Mouse (Mus musculus) lung, embryonic 14.5 days (tissue): ENCODE results near the gene Fhit. TPM values are rescaled to one million over a fixed set of nuclear protein-coding genes. Genes with fewer than 3 reads are reported as not detected.

ENCODE experiments used
- ATAC-seq: fragments of 200-750 bp; cut with Nextera tagmentation; 2 replicates; pipeline ENCODE4 v1.8.0; 2017; ENCODE audit warnings: mild to moderate bottlenecking, moderate TSS enrichment, moderate library complexity; ENCODE audit not compliant: insufficient read depth
- DNase-seq: peaks from one replicate; pipeline ENCODE4 v3.0.0-alpha.2; 2015
- H3K27ac ChIP-seq: fragments of 300-500 bp; sonication (generic); 2 replicates; pipeline ENCODE4 v1.5.1; 2014; ENCODE audit warnings: low read depth, mild to moderate bottlenecking, moderate library complexity
- H3K27me3 ChIP-seq: fragments of 300-500 bp; sonication (generic); 2 replicates; pipeline ENCODE4 v1.6.1; 2014; ENCODE audit warnings: low read length, control low read depth; ENCODE audit not compliant: insufficient read depth
- H3K36me3 ChIP-seq: fragments of 300-500 bp; sonication (generic); 2 replicates; pipeline ENCODE4 v1.6.1; 2014; ENCODE audit warnings: control low read depth; ENCODE audit not compliant: insufficient read depth
- H3K4me1 ChIP-seq: fragments of 300-500 bp; sonication (generic); 2 replicates; pipeline ENCODE4 v1.6.1; 2014; ENCODE audit warnings: antibody characterized with exemption, control low read depth; ENCODE audit not compliant: insufficient read depth
- H3K4me2 ChIP-seq: fragments of 300-500 bp; sonication (generic); 2 replicates; pipeline ENCODE4 v1.6.1; 2014; ENCODE audit warnings: mild to moderate bottlenecking
- H3K4me3 ChIP-seq: fragments of 300-500 bp; sonication (generic); 2 replicates; pipeline ENCODE4 v1.5.1; 2014; ENCODE audit warnings: low read depth, low read length
- H3K9ac ChIP-seq: fragments of 300-500 bp; sonication (generic); 2 replicates; pipeline ENCODE4 v1.6.1; 2014
- H3K9me3 ChIP-seq: fragments of 300-500 bp; sonication (generic); 2 replicates; pipeline ENCODE4 v1.6.1; 2016; ENCODE audit warnings: low read depth, low read length, control low read depth
- CTCF ChIP-seq: IDR thresholded peaks from 2 replicates; pipeline ENCODE4 v1.5.1; 2016; ENCODE audit warnings: antibody characterized with exemption, low read depth
- WGBS: fragments of 180-500 bp; shearing (Covaris S2); extraction: QIAGEN DNeasy Blood & Tissue Kit; methylation state at CpG from one replicate; pipeline ENCODE4 v1.1.7; 2014; 5-methylcytosine and 5-hydroxymethylcytosine counted together
- polyA plus RNA-seq: library from polyadenylated mRNA; unstranded; fragments of >200 nt; fragmentation: Nextera tagmentation; extraction: Ambion mirVana; gene quantifications from 2 replicates; pipeline ENCODE4 v1.2.1, GENCODE M21; 2014

Fhit gene
- polyA plus RNA-seq, 1 experiment from 2014 or later: 5.3 TPM

GRCm38 (mm10) chr14:10836001-10836400 lies 325.8 kb downstream of the Fhit start:
- Histone ChIP-seq H3K27me3 (no peaks in the 10 kb centered on the region), H3K36me3 (no peaks in the 10 kb centered on the region), H3K4me3 (no peak overlapping the region), H3K27ac (no peak overlapping the region), H3K4me2 (no peak overlapping the region), H3K9ac (no peak overlapping the region), H3K9me3 (no peaks in the 10 kb centered on the region), H3K4me1 (no peaks in the 10 kb centered on the region)
- DNase-seq (no peak), ATAC-seq (no peak)
- no peak for TF ChIP-seq CTCF
- 42% methylated on average over 1 of the region's 1 CpGs for whole genome bisulfite sequencing

- WGBS: 58% methylated on average over 4 of the region's 4 CpGs
These were observed 337.0 kb downstream of the Fhit start for GRCm38 (mm10) chr14:10824819-10825218.

GRCm38 (mm10) chr14:10813551-10813950 lies 348.3 kb downstream of the Fhit start:
- H3K27ac ChIP-seq: no peak overlapping the region
- no peak overlapping the region for H3K4me2 ChIP-seq
- no peaks in the 10 kb centered on the region for H3K9me3 ChIP-seq
- no peak overlapping the region for H3K4me3 ChIP-seq
- DNase-seq (no peak), ATAC-seq (no peak)
- no peaks in the 10 kb centered on the region for H3K36me3 ChIP-seq
- WGBS: 28% methylated on average over 2 of the region's 2 CpGs
- H3K27me3 ChIP-seq: no peaks in the 10 kb centered on the region
- TF ChIP-seq CTCF: no peak
- no peak overlapping the region for H3K9ac ChIP-seq
- no peaks in the 10 kb centered on the region for H3K4me1 ChIP-seq

More at GRCm38 (mm10) chr14:10824819-10825218, 337.0 kb downstream of the Fhit start:
- no peak for TF ChIP-seq CTCF
- Histone ChIP-seq H3K4me3 (no peak overlapping the region), H3K27me3 (no peaks in the 10 kb centered on the region), H3K9me3 (no peaks in the 10 kb centered on the region), H3K9ac (no peak overlapping the region), H3K36me3 (no peaks in the 10 kb centered on the region), H3K4me2 (no peak overlapping the region), H3K4me1 (no peaks in the 10 kb centered on the region), H3K27ac (no peak overlapping the region)
- ATAC-seq: no peak
- no peak for DNase-seq

GRCm38 (mm10) chr14:10798489-10799180 lies 363.2 kb downstream of the Fhit start:
- H3K4me1 ChIP-seq: no peaks in the 10 kb centered on the region
- no peak for ATAC-seq
- no peaks in the 10 kb centered on the region for H3K9me3 ChIP-seq
- 77% methylated on average over 4 of the region's 4 CpGs for WGBS
- H3K9ac ChIP-seq: no peak overlapping the region
- no peaks in the 10 kb centered on the region for H3K27me3 ChIP-seq
- no peak overlapping the region for H3K4me3 ChIP-seq
- no peak for TF ChIP-seq CTCF
- no peak for DNase-seq
- no peaks in the 10 kb centered on the region for H3K36me3 ChIP-seq
- no peak overlapping the region for H3K27ac ChIP-seq
- no peak overlapping the region for H3K4me2 ChIP-seq

DNA sequence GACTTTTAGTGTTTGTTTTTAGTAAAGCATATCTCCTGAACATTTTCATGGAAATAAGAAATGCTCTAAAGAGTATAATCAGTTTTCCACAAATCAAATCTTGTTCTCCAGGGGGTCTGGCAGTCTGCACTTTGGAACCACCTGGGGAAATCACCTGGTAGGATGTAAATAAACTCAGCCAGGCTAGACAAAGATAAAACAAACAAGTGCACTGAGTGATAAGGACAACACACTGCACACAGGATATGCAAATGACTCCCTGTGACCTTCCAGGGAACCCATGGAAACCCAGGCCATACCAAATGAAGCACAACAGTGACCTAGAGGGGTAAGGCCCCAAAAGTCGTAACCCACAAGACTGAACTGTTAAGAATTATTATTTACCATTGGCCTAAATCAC lies 364.2 kb downstream of the Fhit start:
- TF ChIP-seq CTCF: no peak
- DNase-seq (no peak), ATAC-seq (no peak)
- no peaks in the 10 kb centered on the region for H3K27me3 ChIP-seq
- 66% methylated on average over 1 of the region's 1 CpGs for WGBS
- H3K27ac ChIP-seq: no peak overlapping the region
- H3K4me2 ChIP-seq: no peak overlapping the region
- no peaks in the 10 kb centered on the region for H3K9me3 ChIP-seq
- H3K4me1 ChIP-seq: no peaks in the 10 kb centered on the region
- no peaks in the 10 kb centered on the region for H3K36me3 ChIP-seq
- H3K9ac ChIP-seq: no peak overlapping the region
- no peak overlapping the region for H3K4me3 ChIP-seq

- H3K9me3 ChIP-seq: no peaks in the 10 kb centered on the region
- TF ChIP-seq CTCF: no peak
- H3K27ac ChIP-seq: no peak overlapping the region
- no peak for ATAC-seq
- H3K36me3 ChIP-seq: no peaks in the 10 kb centered on the region
- H3K27me3 ChIP-seq: no peaks in the 10 kb centered on the region
- no peak overlapping the region for H3K4me3 ChIP-seq
- peak; percentile 56 for DNase-seq
- H3K4me1 ChIP-seq: no peaks in the 10 kb centered on the region
- no peak overlapping the region for H3K4me2 ChIP-seq
- H3K9ac ChIP-seq: no peak overlapping the region
- 61% methylated on average over 2 of the region's 2 CpGs for WGBS
These were observed 366.2 kb downstream of the Fhit start for GRCm38 (mm10) chr14:10795498-10796075.

DNA sequence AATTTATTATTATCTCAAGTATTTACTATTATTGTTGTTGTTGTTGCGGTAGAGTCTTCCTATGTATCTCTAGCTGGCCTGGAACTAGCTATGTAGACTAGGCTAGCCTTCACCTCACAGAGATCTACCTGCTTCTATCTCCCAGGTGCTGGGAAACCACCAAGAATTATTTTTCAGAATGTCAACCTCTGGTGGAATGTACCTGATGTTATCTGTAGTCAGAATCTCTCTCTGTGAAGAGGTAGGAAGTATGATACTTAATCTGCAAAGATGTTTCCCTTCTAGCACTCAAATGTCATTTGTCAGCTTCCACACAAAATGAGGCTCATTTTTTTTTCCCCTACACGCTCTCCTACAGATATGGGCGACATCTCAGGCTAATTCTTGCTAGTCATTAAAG lies 377.9 kb downstream of the Fhit start:
- H3K27ac ChIP-seq: no peak overlapping the region
- 80% methylated on average over 3 of the region's 3 CpGs for WGBS

More for the DNA sequence above, 377.9 kb downstream of the Fhit start:
- TF ChIP-seq CTCF: no peak
- H3K4me2 ChIP-seq: no peak overlapping the region
- ATAC-seq: no peak
- H3K9me3 ChIP-seq: no peaks in the 10 kb centered on the region
- no peak for DNase-seq
- H3K9ac ChIP-seq: no peak overlapping the region
- H3K4me1 ChIP-seq: no peaks in the 10 kb centered on the region
- no peak overlapping the region for H3K4me3 ChIP-seq
- no peaks in the 10 kb centered on the region for H3K36me3 ChIP-seq
- H3K27me3 ChIP-seq: no peaks in the 10 kb centered on the region
